Mouse (Mus musculus) kidney, adult 2 months (tissue): Measurements from ENCODE around the gene Rbfox3.

Experiments used
- CTCF ChIP-seq: fragments of 200-500 bp; conservative IDR thresholded peaks from 2 replicates; pipeline ENCODE4 v1.5.1; 2011; ENCODE audit warnings: low read depth, mild to moderate bottlenecking, control low read depth, low read length, moderate library complexity, mixed read lengths; ENCODE audit not compliant: insufficient read depth, insufficient read length
- POLR2A ChIP-seq: fragments of 200-500 bp; IDR thresholded peaks from one replicate; pipeline ENCODE4 v1.6.1; 2011; ENCODE audit warnings: low read depth, low read length, control low read depth

GRCm38 (mm10) chr11:118960649-118961048 is 49.3 kb upstream of the Rbfox3 start:
- TF ChIP-seq CTCF (no peak), POLR2A (no peak)
